Mouse (Mus musculus): ENCODE results near the gene Krtcap2. TPM values are rescaled to one million over a fixed set of nuclear protein-coding genes. Genes with fewer than 3 reads are reported as not detected.

Gene Krtcap2
- 236 TPM for polyA plus RNA-seq (2021)

- peak; percentile 11 for ATAC-seq
- POLR2A ChIA-PET: interaction anchor here (0.6 to 5.8 kb wide), 17 partner anchors 11 to 242 kb away, joined by 3 to 39 read pairs (median 4); partner anchors contain the start of genes Efna1, Muc1 and Slc50a1
- no peaks in the 10 kb centered on the region for H3K27me3 ChIP-seq
- CTCF ChIA-PET: interaction anchor here (0.7 to 5.3 kb wide), 20 partner anchors 9 to 93 kb away, joined by 3 to 51 read pairs (median 7); partner anchors contain the start of genes Dpm3, Efna1, Gba and Slc50a1
- in situ Hi-C loops (cut with MboI; ENCODE audit: low pct_unique_long_range_greater_than_20kb): loop anchor here (5.0 kb wide), 2 partner anchors 37 to 62 kb away; partner anchors contain the start of gene Efna1
- no peak for TF ChIP-seq CTCF (IDR thresholded peaks at IDR 0.05)
- no peak for DNase-seq (ENCODE audit: low read depth, low spot score)
Observed at GRCm38 (mm10) chr3:89245688-89246171, at the start of gene Krtcap2. TSS of gene Krtcap2 (plus strand) at chr3:89245966.

DNA sequence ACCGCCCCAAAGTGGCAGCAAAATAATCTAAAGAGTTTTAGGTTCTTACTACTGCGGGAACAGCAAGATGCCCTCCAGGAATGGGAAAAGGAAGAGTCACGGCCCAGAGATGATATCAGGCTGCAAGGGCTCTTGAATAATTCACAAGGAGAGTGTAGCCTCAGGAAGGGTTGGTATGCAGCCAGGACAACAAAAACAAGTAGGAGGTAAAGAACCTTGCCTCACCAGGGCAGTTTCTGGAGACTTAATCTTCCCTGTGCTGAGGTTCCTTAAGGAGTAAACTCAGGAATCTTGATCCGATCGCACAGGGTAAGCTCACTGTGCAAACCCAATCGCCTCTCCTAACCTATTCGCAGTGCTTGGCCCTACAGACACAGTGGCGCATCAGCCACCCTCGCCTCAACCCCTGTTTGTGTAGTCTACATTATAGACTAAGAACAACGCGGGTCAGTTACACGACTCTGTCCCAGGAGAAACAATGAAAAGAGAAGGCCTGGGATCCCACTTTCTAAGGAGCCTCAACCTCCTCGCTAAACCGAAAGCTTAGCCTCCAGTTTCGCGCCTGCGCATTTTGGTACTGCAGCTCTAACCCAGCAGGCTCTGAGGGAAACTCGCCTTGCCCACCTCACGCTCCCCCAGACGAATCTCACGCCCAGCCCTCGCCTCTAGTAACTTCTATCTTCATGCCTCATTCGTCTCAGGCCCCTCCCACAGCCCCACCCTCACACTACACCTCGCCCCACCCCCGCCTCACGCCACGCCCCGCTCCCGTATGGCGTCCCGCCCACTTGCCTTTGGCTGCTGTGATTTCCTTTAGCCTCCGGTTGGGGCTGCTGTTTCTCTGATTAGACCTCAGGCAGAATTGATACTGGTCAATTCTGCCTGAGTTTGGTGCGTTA is 49.5 kb upstream of the Krtcap2 start:
- CTCF ChIA-PET: interaction anchor here (0.6 to 1.9 kb wide), 9 partner anchors 10 to 106 kb away, joined by 3 to 5 read pairs (median 4); partner anchors contain the start of gene Krtcap2

GRCm38 (mm10) chr3:89199839-89200238 is 45.9 kb upstream of the Krtcap2 start:
- no peak for DNase-seq (ENCODE audit: low read depth, low spot score)
- no peak for ATAC-seq
- no peaks in the 10 kb centered on the region for H3K27me3 ChIP-seq
- ChIA-PET CTCF (no interaction called here), POLR2A (no interaction called here)
- no peak for TF ChIP-seq CTCF (IDR thresholded peaks at IDR 0.05)
- in situ Hi-C loops (cut with MboI; ENCODE audit: low pct_unique_long_range_greater_than_20kb): loop anchor here (10.0 to 25.0 kb wide), 2 partner anchors 255 to 513 kb away; partner anchors contain the start of gene Khdc4

More for the DNA sequence above, 49.5 kb upstream of the Krtcap2 start:
- POLR2A ChIA-PET: interaction anchor here (1.2 to 2.3 kb wide), 2 partner anchors 18 to 38 kb away, joined by 3 to 10 read pairs; partner anchors contain the start of gene Thbs3
- DNase-seq (ENCODE audit: low read depth, low spot score): peak; percentile 82
- ATAC-seq: peak; percentile 73
- H3K27me3 ChIP-seq: no peaks in the 10 kb centered on the region
- in situ Hi-C loops (cut with MboI; ENCODE audit: low pct_unique_long_range_greater_than_20kb): loop anchor here (10.0 kb wide), 1 partner anchor 251 kb away; no protein-coding TSS in a partner anchor
- peak; percentile 82 for TF ChIP-seq CTCF (IDR thresholded peaks at IDR 0.05)

DNA sequence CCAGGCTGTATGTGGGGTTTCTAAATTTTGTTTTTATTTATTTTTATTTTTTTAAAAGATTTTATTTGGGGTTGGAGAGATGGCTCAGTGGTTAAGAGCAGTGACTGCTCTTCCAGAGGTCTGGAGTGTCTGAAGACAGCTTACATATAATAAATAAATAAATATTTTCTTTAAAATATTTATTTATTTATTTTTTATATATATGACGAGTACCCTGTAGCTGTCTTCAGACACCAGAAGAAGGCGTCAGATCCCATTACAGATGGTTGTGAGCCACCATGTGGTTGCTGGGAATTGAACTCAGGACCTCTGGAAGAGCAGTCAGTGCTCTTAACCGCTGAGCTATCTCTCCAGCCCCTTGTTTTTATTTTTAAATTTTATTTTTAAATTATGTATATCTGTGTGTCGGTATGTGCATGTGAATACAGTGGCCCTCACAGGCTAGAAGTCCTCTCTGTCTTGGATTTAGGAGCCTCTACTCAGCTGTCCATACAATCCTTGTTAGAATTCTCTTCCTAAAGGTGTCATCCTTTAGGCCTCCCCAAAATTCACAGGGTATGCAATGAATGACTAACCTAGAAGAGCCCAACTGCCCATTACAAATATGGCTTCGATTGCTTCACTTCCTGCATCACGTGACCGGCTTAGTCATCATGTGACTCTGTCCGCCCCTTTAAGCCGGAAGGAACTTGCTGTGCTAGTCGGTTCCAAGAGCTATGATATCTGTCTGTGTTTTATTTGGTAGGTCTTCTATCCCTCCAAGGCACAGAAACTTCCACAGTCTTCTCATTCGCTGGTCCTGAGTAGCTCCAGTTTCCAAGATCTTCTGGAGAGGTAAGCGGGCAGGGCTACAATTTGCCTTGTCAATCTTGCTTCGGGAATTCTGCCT is 43.3 kb upstream of the Krtcap2 start, which contains the start of gene Gba:
Gene Gba (plus strand): TSS at position 676 of the 889 bp plus-strand sequence.
- DNase-seq (ENCODE audit: low read depth, low spot score): peak; percentile 77
- TF ChIP-seq CTCF (IDR thresholded peaks at IDR 0.05): no peak
- no peaks in the 10 kb centered on the region for H3K27me3 ChIP-seq
- ATAC-seq: peak; percentile 67
- ChIA-PET POLR2A (interaction anchor here (0.7 to 1.4 kb wide), 4 partner anchors 9 to 24 kb away, joined by 3 to 5 read pairs (median 4); no protein-coding TSS in a partner anchor), CTCF (interaction anchor here (0.9 to 1.9 kb wide), 3 partner anchors 9 to 43 kb away, joined by 3 to 6 read pairs (median 4); partner anchors contain the start of gene Thbs3)
- in situ Hi-C loops (cut with MboI; ENCODE audit: low pct_unique_long_range_greater_than_20kb): loop anchor here (25.0 kb wide), 1 partner anchor 515 kb away; the partner anchor contains the start of gene Khdc4

- H3K27me3 ChIP-seq: no peaks in the 10 kb centered on the region
- ChIA-PET CTCF (interaction anchor here (0.9 to 1.9 kb wide), 3 partner anchors 8 to 42 kb away, joined by 3 to 6 read pairs (median 4); partner anchors contain the start of gene Thbs3), POLR2A (interaction anchor here (1.1 to 1.4 kb wide), 2 partner anchors 8 to 10 kb away, joined by 3 to 5 read pairs; no protein-coding TSS in a partner anchor)
- no peak for DNase-seq (ENCODE audit: low read depth, low spot score)
- TF ChIP-seq CTCF (IDR thresholded peaks at IDR 0.05): no peak
- in situ Hi-C loops (cut with MboI; ENCODE audit: low pct_unique_long_range_greater_than_20kb): loop anchor here (25.0 kb wide), 1 partner anchor 516 kb away; the partner anchor contains the start of gene Khdc4
- peak; percentile 12 for ATAC-seq
Observed at GRCm38 (mm10) chr3:89203142-89203514, 42.6 kb upstream of the Krtcap2 start.

GRCm38 (mm10) chr3:89206079-89206478 is 39.7 kb upstream of the Krtcap2 start:
- no peaks in the 10 kb centered on the region for H3K27me3 ChIP-seq
- DNase-seq (ENCODE audit: low read depth, low spot score) (no peak), ATAC-seq (no peak)
- TF ChIP-seq CTCF (IDR thresholded peaks at IDR 0.05): no peak
- CTCF ChIA-PET: no interaction called here
- POLR2A ChIA-PET: interaction anchor here (0.6 kb wide), 1 partner anchor 146 kb away, joined by 7 read pairs; no protein-coding TSS in a partner anchor
- in situ Hi-C loops (cut with MboI; ENCODE audit: low pct_unique_long_range_greater_than_20kb): loop anchor here (25.0 kb wide), 1 partner anchor 519 kb away; the partner anchor contains the start of gene Khdc4

DNA sequence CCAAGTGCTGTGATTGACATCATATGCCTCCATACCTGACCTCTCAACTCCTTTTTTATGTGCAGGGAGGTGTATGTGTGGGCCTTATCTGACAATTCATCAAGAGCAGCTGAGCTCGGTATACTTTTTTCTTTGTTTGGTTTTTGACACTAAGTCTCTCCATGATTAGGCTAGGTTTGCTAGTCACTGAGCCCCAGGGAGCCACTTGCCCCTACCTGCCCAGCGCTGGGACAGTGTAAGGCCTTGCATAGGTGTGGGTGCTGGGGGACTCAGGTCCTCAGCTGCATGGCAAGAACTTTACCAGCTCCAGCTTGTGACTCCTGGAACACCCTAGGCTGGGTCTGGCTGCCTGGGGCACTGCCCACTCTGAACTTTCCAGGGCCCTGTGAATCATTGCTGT is 39.1 kb upstream of the Krtcap2 start:
- no peaks in the 10 kb centered on the region for H3K27me3 ChIP-seq
- ChIA-PET POLR2A (no interaction called here), CTCF (interaction anchor here (0.8 kb wide), 1 partner anchor 9 kb away, joined by 3 read pairs; no protein-coding TSS in a partner anchor)
- in situ Hi-C loops (cut with MboI; ENCODE audit: low pct_unique_long_range_greater_than_20kb): loop anchor here (25.0 kb wide), 1 partner anchor 519 kb away; the partner anchor contains the start of gene Khdc4
- ATAC-seq (no peak), DNase-seq (ENCODE audit: low read depth, low spot score) (no peak)
- TF ChIP-seq CTCF (IDR thresholded peaks at IDR 0.05): no peak

GRCm38 (mm10) chr3:89208075-89208657 is 37.6 kb upstream of the Krtcap2 start:
- ChIA-PET POLR2A (no interaction called here), CTCF (no interaction called here)
- in situ Hi-C loops (cut with MboI; ENCODE audit: low pct_unique_long_range_greater_than_20kb): loop anchor here (25.0 kb wide), 1 partner anchor 521 kb away; the partner anchor contains the start of gene Khdc4
- no peaks in the 10 kb centered on the region for H3K27me3 ChIP-seq
- DNase-seq (ENCODE audit: low read depth, low spot score) (no peak), ATAC-seq (no peak)
- no peak for TF ChIP-seq CTCF (IDR thresholded peaks at IDR 0.05)

- ATAC-seq (no peak), DNase-seq (ENCODE audit: low read depth, low spot score) (no peak)
- ChIA-PET POLR2A (no interaction called here), CTCF (no interaction called here)
- H3K27me3 ChIP-seq: no peaks in the 10 kb centered on the region
- in situ Hi-C loops (cut with MboI; ENCODE audit: low pct_unique_long_range_greater_than_20kb): loop anchor here (25.0 kb wide), 1 partner anchor 521 kb away; the partner anchor contains the start of gene Khdc4
- no peak for TF ChIP-seq CTCF (IDR thresholded peaks at IDR 0.05)
Observed at GRCm38 (mm10) chr3:89208736-89209135, 37.0 kb upstream of the Krtcap2 start.

Measured in Patski (cell line).